Mouse (Mus musculus): ENCODE data around the gene Hist1h2bb. TPM values are rescaled to one million over a fixed set of nuclear protein-coding genes. Genes with fewer than 3 reads are reported as not detected.

Hist1h2bb gene
- total RNA-seq, 2 experiments from 2014 or later: 281 to 294 TPM

GRCm38 (mm10) chr13:23728472-23729191 lies 17.9 kb upstream of the Hist1h2bb start:
- peak; percentile 4 for DNase-seq

DNA sequence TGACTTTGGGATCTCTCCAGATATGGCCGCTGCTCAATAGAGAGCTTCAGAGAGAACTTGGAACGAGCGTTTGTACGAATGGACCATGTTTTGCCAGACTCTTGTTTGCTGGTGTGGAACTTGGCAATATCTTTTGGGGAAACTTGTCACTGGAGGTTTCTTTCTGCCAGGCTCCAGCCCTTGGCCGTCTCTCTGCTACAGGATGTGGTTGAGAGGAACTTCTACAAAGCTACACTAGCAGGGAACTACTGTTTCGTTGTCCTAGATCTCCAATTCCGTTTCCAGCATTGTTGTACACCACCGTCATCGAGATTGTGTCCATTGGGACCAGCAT lies 17.4 kb upstream of the Hist1h2bb start:
- no peak for DNase-seq

DNA sequence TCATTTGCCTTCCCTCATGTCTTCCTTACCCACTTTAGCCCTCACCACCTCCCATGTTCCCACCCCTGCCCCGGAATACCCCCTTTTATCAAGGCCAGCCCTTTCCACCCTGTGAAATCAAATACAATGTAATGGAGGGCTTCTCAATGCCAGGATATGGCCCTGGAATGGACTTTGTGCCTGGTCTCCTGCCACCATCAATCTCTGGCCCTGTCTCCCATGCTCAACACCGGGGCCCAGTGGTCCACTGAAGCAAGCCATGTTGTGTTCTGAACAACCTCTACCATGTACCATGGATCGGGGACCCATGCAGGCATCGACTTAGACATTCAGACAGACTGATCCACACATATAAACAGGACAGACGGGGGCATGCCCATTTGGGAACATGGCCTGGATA lies 16.8 kb upstream of the Hist1h2bb start:
- DNase-seq: peak; percentile 1

- peak; percentile 25 for DNase-seq
Measured at GRCm38 (mm10) chr13:23730479-23730878, 16.1 kb upstream of the Hist1h2bb start.

GRCm38 (mm10) chr13:23732156-23732804 lies 14.3 kb upstream of the Hist1h2bb start:
- DNase-seq: peak; percentile 42

DNA sequence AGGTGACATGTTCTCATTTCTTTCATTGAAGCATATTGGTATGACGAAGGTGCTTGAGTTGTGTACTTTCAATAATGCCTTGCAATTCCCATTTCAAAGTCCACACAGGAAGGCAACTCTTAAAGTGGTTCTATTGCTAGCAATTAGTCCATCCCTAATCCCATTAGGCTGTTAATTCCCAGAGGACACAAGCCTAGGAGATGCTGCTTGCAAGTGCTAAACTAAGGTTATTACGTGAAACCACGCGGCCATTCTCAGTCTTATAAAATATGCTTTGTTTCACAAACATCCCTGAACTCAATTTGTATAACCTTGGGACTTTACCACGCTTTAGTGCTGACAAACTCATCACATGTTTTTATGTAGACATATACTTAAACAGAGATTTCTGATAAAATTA lies 9.4 kb upstream of the Hist1h2bb start:
- DNase-seq: no peak

DNA sequence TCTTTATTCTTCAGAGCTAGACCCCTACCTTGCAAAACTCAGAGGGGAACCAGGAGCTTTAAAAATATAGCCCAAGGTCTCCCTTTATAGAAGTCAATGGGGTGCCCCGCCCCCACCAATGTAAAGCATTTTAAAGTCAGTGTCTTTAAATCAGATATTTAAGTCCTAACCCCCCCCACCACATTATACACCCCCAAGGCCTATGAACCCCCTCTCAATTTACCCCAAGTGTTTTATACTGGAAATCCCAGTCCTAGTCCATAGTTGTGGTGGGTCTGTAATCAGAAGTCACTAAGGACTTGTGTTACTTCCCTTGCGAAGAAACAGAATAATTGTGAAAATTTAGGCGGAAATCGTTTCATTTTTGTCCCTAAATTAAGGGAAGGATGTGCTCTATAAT lies 8.5 kb upstream of the Hist1h2bb start:
- DNase-seq: no peak

DNA sequence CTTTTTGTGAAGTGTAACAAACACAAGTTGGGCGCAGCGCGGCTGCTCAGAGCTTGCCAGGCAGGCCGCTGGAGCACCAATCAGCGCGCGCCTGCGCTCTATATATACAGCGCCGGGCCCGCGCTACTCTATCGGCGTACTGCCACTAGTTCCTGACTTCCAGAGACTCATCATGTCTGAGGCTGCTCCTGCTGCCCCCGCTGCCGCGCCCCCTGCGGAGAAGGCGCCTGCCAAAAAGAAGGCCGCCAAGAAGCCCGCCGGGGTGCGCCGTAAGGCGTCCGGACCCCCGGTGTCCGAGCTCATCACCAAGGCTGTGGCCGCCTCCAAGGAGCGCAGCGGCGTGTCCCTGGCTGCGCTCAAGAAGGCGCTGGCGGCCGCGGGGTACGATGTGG lies 7.9 kb upstream of the Hist1h2bb start, which contains the start of gene Hist1h1c:
Gene Hist1h1c, plus strand, starts transcription at position 132 of the 392 bp plus-strand sequence.
- peak; percentile 93 for DNase-seq

- DNase-seq: peak; percentile 92
Measured at GRCm38 (mm10) chr13:23739069-23739921, 7.2 kb upstream of the Hist1h2bb start.

GRCm38 (mm10) chr13:23739922-23740252 lies 6.6 kb upstream of the Hist1h2bb start:
- DNase-seq: no peak

GRCm38 (mm10) chr13:23740256-23740840 lies 6.2 kb upstream of the Hist1h2bb start:
- DNase-seq: no peak

GRCm38 (mm10) chr13:23740910-23741309 lies 5.6 kb upstream of the Hist1h2bb start:
- DNase-seq: no peak

DNA sequence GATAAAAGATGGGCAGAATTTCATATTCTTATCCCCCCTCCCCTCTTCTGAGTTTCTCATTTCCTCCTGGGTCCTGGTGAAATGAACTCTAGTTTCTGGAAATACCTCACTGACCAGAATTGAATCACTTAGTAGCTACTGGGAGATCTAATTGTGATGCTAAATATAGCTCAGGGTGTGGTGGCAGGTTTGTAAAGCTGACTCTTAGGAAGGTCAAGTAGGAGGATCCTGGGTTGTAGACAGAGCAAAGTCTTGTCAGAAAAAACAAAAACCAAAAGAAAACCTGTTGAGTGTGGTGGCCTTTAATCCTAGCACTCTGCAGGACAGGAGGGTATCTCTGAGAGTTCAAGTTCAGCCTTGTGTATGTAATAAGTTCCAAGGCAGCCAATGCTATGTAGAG lies 4.5 kb upstream of the Hist1h2bb start:
- DNase-seq: no peak

DNA sequence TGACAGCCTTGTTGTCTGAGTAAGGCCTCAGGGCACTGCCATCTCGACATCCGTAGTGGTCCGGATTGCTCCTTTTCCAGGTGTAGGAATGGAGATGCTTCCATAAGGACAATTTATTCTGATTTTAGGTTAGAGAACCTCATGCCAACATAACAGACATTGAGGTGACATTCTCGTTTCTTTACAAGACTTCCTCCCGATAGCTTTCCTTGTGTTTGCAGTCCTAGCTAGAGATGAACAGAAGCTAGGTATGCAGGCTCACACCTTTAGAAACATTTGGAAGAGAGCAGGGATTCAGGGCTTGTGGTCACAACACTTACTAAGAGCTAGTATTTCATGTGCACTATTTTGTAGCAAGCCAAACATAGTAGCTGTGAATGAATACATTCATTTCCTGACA lies 3.3 kb upstream of the Hist1h2bb start:
- DNase-seq: no peak

DNA sequence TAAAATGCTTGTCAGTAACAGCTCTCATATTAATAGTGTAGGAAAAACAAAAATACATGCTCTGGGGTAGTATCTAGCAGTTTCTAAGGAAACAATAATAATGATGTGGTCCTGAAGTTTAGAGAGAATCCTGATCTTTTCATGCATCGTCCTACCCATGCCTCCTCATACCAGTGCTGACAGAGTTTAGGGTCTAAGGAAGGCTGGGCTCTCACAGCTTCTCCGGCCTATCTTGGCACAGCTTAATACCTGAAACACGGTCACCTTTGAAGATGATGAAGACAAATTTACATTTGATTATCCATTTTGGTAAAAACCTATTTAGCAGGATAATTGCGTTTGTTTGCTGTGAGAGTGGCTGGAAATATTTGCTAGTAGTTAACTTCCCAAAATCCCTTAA lies 2.6 kb upstream of the Hist1h2bb start:
- DNase-seq: no peak

GRCm38 (mm10) chr13:23744421-23745380 lies 1.8 kb upstream of the Hist1h2bb start:
- DNase-seq: no peak

- DNase-seq: peak; percentile 89
Measured at GRCm38 (mm10) chr13:23745381-23746161, 963 bp upstream of the Hist1h2bb start, which contains the start of gene Hist1h3c. Gene Hist1h3c (minus strand): TSS chr13:23745602.

- DNase-seq: no peak
Measured at GRCm38 (mm10) chr13:23747081-23747891, 752 bp downstream of the Hist1h2bb start.

DNA sequence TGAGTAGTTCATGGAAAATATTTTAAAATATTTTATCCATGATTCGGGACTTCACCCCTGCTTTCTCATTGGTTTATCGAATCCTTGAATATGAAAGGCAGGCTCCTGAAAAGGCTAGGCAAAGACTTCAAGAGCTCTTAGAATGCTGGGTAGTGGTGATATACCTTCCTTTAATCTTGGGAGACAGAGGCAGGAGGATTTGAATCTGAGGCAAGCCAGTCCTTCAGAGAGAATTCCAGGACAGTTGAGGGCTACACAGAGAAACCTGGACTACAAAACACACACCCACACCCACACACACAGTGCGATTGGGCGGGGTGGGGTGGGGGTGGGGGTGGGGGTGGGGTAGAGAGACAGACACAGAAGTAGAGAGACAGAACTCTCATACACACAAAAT lies 1.4 kb downstream of the Hist1h2bb start:
- DNase-seq: no peak

DNA sequence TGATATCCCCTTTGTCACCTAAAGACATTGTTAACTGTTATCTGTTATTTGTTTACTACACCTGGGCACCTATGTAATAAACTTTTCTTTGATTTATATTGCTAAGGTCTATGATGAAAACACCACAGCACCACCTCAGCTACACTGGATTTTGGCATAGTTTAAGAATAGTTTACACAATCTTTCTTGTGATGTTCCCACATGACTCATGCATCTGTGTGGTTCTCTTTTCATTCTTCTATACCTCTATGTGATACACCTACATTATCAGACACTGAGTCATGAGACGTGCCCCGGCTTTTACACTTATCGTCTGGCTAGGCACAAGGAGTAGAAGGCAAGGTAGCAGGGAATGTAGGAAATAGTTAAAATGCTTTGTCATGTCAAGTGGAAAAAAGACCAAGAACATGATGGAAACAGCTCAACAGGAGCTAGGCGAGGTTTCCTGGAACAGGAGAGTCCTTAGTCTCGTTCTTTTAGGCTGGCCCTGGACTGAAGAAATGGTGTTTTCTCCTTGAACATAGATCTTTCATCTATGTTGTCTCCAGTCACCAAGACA lies 3.1 kb downstream of the Hist1h2bb start:
- no peak for DNase-seq

Data from heart, postnatal 4 days (tissue).